Mouse (Mus musculus): Measurements from ENCODE around the gene Slc15a5.

DNA sequence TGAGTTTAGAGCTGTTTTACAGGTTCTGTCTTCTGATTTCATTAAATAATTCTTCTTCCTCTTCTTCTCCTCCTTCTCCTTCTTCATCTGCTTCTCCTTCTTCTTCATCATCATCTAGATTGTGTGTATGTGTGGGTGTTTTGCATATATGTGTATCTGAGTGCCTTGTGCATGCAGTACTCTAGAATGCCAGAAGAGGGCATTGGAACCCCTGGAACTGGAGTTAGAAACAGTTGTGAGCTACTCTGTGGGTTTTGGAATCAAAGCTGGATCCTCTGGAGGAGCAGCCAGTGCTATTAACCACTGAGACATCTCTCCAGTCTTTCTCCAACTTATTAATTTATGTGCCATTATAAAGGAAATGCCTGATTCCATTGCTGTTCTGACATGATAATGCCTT lies 89.9 kb downstream of the Slc15a5 start:
- no peak for TF ChIP-seq POLR2A (IDR thresholded peaks at IDR 0.05; ENCODE audit: insufficient read depth, low read length)
- no peak for TF ChIP-seq EP300 (IDR thresholded peaks at IDR 0.05; ENCODE audit: insufficient read depth, low read depth, low read length)
- no peak for TF ChIP-seq CTCF (IDR thresholded peaks at IDR 0.05; ENCODE audit: low read depth, low read length)
